Mouse (Mus musculus): ENCODE measurements at regions not wholly inside any gene's neighbourhood (a gene's known extent, or its start where the extent isn't known, plus 50 kb on each side); places are given as distances from the start of the nearest gene placed in this dataset.

DNA sequence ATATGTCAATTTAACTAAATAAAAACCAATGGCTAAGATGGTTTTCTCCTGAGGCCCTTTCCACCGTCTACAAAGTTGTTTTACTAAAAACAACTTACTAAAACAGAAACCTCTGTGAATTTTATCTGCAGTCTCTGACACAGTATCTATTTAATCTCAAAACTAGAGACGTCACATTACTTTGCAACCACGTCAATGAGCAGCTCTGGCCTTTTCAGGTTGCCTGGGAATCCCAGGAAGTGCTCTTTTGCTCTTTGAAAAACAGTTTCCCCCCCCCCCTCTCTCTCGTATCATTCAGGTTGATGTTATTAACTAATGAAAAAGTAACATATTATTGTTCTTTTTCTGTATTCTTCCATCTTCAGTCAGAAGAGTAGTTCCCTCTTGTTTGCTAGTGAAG, 216.1 kb upstream of the Gm11114 start:
- 83% methylated on average over 4 of the region's 4 CpGs for WGBS
- no peak overlapping the region for H3K27ac ChIP-seq (ENCODE audit: low read length)
- H3K9me3 ChIP-seq (ENCODE audit: control insufficient read depth, low read length), result no peaks in the 10 kb centered on the region
- H3K27me3 ChIP-seq (replicated peaks; ENCODE audit: control insufficient read depth, insufficient read depth, low read length), result no peaks in the 10 kb centered on the region
- no peak for ATAC-seq
- no peaks in the 10 kb centered on the region for H3K4me1 ChIP-seq (replicated peaks; ENCODE audit: control insufficient read depth, insufficient read depth, low read length)
- H3K9ac ChIP-seq (replicated peaks; ENCODE audit: low read depth, low read length), result no peak overlapping the region
- H3K4me3 ChIP-seq (replicated peaks; ENCODE audit: low read length), result no peak overlapping the region
- H3K4me2 ChIP-seq (ENCODE audit: low read length), result no peak overlapping the region
- no peaks in the 10 kb centered on the region for H3K36me3 ChIP-seq (ENCODE audit: control insufficient read depth, insufficient read depth)

DNA sequence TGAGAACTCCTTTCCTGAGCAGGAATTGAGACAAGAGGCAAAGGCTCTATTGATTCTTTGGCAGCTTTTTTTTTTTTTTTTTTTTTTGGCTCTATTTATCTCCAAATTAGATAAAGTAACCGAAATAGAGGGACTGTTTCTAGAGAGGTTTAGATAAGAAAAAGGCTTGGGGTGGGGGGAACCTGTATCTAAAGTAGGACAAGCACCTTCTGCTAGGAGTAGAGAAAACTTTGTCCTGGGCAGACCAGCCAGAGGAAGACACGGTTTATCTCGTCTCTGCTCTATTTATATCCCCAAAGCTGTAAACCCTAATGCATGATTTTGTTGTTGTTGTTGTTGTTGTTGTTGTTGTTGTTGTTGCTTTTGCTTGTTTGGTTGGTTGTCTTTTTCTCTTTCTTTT, 199.6 kb upstream of the Gm11114 start:
- no peaks in the 10 kb centered on the region for H3K27me3 ChIP-seq (replicated peaks; ENCODE audit: control insufficient read depth, insufficient read depth, low read length)
- H3K4me1 ChIP-seq (replicated peaks; ENCODE audit: control insufficient read depth, insufficient read depth, low read length), result no peaks in the 10 kb centered on the region
- H3K36me3 ChIP-seq (ENCODE audit: control insufficient read depth, insufficient read depth), result no peaks in the 10 kb centered on the region
- no peak overlapping the region for H3K4me3 ChIP-seq (replicated peaks; ENCODE audit: low read length)
- no peak overlapping the region for H3K4me2 ChIP-seq (ENCODE audit: low read length)
- ATAC-seq, result no peak
- H3K9me3 ChIP-seq (ENCODE audit: control insufficient read depth, low read length), result no peaks in the 10 kb centered on the region
- no peak overlapping the region for H3K9ac ChIP-seq (replicated peaks; ENCODE audit: low read depth, low read length)
- WGBS, result 88% methylated on average over 3 of the region's 3 CpGs
- H3K27ac ChIP-seq (ENCODE audit: low read length), result no peak overlapping the region

DNA sequence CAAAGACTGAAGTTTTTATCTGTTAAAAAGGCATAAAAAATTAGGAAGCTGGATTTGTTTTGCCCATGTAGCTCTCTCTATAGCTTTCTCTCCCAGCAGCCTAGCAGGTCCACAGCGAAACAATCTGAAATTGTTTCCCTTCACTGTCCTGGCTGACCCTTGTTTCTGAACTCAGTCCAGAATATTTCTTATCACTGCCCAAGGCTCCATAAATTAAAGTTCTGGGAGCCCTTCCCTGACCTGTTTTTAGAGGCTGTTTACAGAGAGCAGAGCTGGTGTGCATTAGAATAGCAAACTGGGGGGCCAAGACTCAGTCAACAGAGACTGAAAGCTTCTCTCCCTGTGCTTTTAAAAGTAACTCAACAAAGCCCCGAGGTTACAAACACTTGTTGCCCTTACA, 198.3 kb upstream of the Gm11114 start:
- Histone ChIP-seq H3K27me3 (replicated peaks; ENCODE audit: control insufficient read depth, insufficient read depth, low read length) (no peaks in the 10 kb centered on the region), H3K4me3 (replicated peaks; ENCODE audit: low read length) (no peak overlapping the region), H3K9ac (replicated peaks; ENCODE audit: low read depth, low read length) (no peak overlapping the region), H3K4me2 (ENCODE audit: low read length) (no peak overlapping the region), H3K36me3 (ENCODE audit: control insufficient read depth, insufficient read depth) (no peaks in the 10 kb centered on the region), H3K4me1 (replicated peaks; ENCODE audit: control insufficient read depth, insufficient read depth, low read length) (no peaks in the 10 kb centered on the region), H3K27ac (ENCODE audit: low read length) (no peak overlapping the region), H3K9me3 (ENCODE audit: control insufficient read depth, low read length) (no peaks in the 10 kb centered on the region)
- no peak for ATAC-seq
- WGBS, result 76% methylated on average over 2 of the region's 2 CpGs

DNA sequence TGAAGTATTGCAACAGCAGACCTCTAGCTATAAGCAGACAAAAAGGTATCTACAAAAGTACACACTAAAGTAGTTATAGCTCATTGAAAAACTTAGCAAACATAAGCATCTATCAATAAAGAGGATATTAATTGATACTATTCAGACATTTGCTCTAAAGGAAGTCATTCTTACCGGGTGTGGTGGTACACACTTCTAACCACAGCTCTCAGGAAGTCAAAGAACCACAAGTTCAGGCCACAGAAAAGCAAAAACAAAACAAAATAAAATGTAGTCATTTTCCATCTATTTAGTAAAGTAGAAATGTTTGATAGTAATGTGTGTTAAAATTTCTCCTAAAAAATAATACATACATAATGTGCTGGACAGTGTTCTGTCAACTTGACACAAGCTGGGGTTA, 192.5 kb upstream of the Gm11114 start:
- no peak for ATAC-seq
- no peak overlapping the region for H3K4me2 ChIP-seq (ENCODE audit: low read length)
- H3K9ac ChIP-seq (replicated peaks; ENCODE audit: low read depth, low read length), result no peak overlapping the region
- H3K9me3 ChIP-seq (ENCODE audit: control insufficient read depth, low read length), result no peaks in the 10 kb centered on the region
- H3K4me3 ChIP-seq (replicated peaks; ENCODE audit: low read length), result no peak overlapping the region
- no peak overlapping the region for H3K27ac ChIP-seq (ENCODE audit: low read length)
- H3K36me3 ChIP-seq (ENCODE audit: control insufficient read depth, insufficient read depth), result no peaks in the 10 kb centered on the region
- no peaks in the 10 kb centered on the region for H3K27me3 ChIP-seq (replicated peaks; ENCODE audit: control insufficient read depth, insufficient read depth, low read length)
- WGBS, result 79% methylated on average over 1 of the region's 1 CpGs
- H3K4me1 ChIP-seq (replicated peaks; ENCODE audit: control insufficient read depth, insufficient read depth, low read length), result no peaks in the 10 kb centered on the region

DNA sequence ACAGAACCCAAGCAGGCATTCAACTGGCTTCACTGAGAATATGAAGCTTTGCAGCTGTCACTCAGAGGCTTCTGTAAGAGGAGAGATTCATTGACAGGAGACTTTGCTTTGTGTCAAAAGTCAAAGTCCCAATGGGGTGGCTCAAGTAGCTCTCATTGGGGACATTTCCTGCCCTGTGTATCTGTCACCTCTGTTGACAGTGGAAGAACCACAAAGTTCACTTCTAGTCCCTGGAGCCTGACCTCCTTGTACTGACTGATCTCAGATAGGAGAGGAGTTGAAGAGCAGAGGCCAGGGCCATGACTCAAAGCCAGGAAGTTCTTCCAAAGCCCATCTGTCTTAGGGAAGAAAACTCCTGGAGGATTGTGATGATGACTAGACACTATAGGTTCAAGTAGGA, 191.5 kb upstream of the Gm11114 start:
- Histone ChIP-seq H3K4me3 (replicated peaks; ENCODE audit: low read length) (no peak overlapping the region), H3K4me1 (replicated peaks; ENCODE audit: control insufficient read depth, insufficient read depth, low read length) (no peaks in the 10 kb centered on the region), H3K36me3 (ENCODE audit: control insufficient read depth, insufficient read depth) (no peaks in the 10 kb centered on the region), H3K4me2 (ENCODE audit: low read length) (no peak overlapping the region), H3K9ac (replicated peaks; ENCODE audit: low read depth, low read length) (no peak overlapping the region), H3K27ac (ENCODE audit: low read length) (no peak overlapping the region), H3K9me3 (ENCODE audit: control insufficient read depth, low read length) (no peaks in the 10 kb centered on the region), H3K27me3 (replicated peaks; ENCODE audit: control insufficient read depth, insufficient read depth, low read length) (no peaks in the 10 kb centered on the region)
- ATAC-seq, result no peak

DNA sequence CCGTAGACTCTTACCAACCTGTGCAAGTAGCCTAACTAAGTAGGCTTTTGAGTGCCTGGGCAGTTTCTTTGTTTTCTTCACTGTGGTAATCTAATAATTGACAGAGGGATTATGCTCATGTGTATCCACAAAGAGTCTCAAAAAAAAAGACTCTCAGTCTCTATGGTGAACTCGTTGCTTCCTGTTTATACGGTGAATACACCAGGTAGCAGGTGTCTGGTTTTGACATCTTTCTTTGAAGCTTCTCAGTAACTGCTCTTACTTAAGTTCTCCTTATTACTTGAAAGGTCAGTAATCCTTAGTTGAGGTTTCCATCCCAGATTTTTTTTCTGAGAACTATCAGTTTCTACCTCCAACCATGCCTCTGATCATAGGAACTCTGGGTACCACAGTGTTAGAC, 188.9 kb upstream of the Gm11114 start:
- H3K4me2 ChIP-seq (ENCODE audit: low read length), result no peak overlapping the region
- H3K27ac ChIP-seq (ENCODE audit: low read length), result no peak overlapping the region
- no peaks in the 10 kb centered on the region for H3K36me3 ChIP-seq (ENCODE audit: control insufficient read depth, insufficient read depth)
- no peak overlapping the region for H3K4me3 ChIP-seq (replicated peaks; ENCODE audit: low read length)
- 8% methylated on average over 3 of the region's 3 CpGs for WGBS
- H3K9me3 ChIP-seq (ENCODE audit: control insufficient read depth, low read length), result no peaks in the 10 kb centered on the region
- H3K4me1 ChIP-seq (replicated peaks; ENCODE audit: control insufficient read depth, insufficient read depth, low read length), result no peaks in the 10 kb centered on the region
- no peak for ATAC-seq
- H3K9ac ChIP-seq (replicated peaks; ENCODE audit: low read depth, low read length), result no peak overlapping the region
- H3K27me3 ChIP-seq (replicated peaks; ENCODE audit: control insufficient read depth, insufficient read depth, low read length), result no peaks in the 10 kb centered on the region

DNA sequence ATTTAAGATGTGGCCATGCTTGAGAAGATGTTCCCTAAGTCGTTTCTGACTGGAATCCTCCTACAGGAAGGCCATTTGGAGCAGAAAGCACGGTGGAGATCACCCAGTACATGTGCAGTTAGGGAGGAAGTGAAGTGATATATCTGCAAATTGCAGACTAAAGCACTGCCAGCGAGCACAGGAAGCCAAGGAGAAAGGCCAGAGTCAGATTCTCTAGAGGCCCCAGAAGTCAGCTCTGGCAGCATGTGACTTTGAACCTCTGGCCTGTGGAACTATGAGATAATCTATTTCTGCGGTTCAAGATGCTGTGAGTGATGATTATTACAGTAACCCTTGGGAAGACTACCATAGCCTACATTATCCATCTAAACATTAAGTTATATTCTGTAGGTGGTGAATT, 186.8 kb upstream of the Gm11114 start:
- Histone ChIP-seq H3K4me1 (replicated peaks; ENCODE audit: control insufficient read depth, insufficient read depth, low read length) (no peaks in the 10 kb centered on the region), H3K9me3 (ENCODE audit: control insufficient read depth, low read length) (no peaks in the 10 kb centered on the region), H3K4me2 (ENCODE audit: low read length) (no peak overlapping the region), H3K27me3 (replicated peaks; ENCODE audit: control insufficient read depth, insufficient read depth, low read length) (no peaks in the 10 kb centered on the region), H3K27ac (ENCODE audit: low read length) (no peak overlapping the region), H3K4me3 (replicated peaks; ENCODE audit: low read length) (no peak overlapping the region), H3K9ac (replicated peaks; ENCODE audit: low read depth, low read length) (no peak overlapping the region), H3K36me3 (ENCODE audit: control insufficient read depth, insufficient read depth) (no peaks in the 10 kb centered on the region)
- WGBS, result 83% methylated on average over 4 of the region's 4 CpGs
- no peak for ATAC-seq

DNA sequence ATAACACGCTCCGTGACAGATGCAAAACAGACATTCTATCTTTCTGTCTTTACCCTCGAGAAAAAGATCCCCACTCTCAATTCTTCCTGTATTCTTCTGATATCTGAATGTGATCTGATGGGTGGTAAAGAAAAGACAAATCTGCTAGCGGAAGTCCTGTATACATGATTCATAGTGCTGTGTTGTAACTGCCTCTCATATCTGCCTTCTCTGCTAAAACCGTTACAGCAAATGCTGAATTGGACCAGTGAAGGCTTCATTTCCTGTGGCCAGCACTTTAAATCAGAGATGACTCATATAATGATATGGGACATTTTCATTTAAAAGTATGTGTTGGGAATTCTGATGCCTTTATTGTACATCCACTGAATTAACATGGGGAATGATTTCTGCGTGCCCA, 186.0 kb upstream of the Gm11114 start:
- H3K4me1 ChIP-seq (replicated peaks; ENCODE audit: control insufficient read depth, insufficient read depth, low read length), result no peaks in the 10 kb centered on the region
- H3K36me3 ChIP-seq (ENCODE audit: control insufficient read depth, insufficient read depth), result no peaks in the 10 kb centered on the region
- no peaks in the 10 kb centered on the region for H3K9me3 ChIP-seq (ENCODE audit: control insufficient read depth, low read length)
- no peak overlapping the region for H3K4me2 ChIP-seq (ENCODE audit: low read length)
- H3K27ac ChIP-seq (ENCODE audit: low read length), result no peak overlapping the region
- WGBS, result 94% methylated on average over 6 of the region's 6 CpGs
- H3K9ac ChIP-seq (replicated peaks; ENCODE audit: low read depth, low read length), result no peak overlapping the region
- ATAC-seq, result no peak
- no peaks in the 10 kb centered on the region for H3K27me3 ChIP-seq (replicated peaks; ENCODE audit: control insufficient read depth, insufficient read depth, low read length)
- H3K4me3 ChIP-seq (replicated peaks; ENCODE audit: low read length), result no peak overlapping the region

DNA sequence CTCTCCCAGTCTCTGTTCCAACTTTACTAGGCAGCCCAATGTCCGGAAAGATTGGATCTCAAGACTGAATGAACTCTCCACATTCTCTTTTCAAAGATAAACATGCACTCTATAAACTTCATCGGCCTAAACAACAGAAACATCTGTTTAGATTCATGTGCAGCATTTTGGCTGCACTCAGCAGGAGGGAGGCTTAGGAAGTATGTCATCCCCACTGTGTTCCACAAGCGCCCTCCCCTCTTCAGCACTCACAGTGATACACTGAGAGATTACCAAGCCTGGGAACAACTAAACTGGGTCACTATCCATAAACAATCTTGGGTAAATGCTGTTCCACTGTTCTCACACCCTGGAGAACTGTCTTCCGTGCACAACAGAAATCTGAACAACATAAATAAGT, 185.5 kb upstream of the Gm11114 start:
- H3K9me3 ChIP-seq (ENCODE audit: control insufficient read depth, low read length), result no peaks in the 10 kb centered on the region
- no peaks in the 10 kb centered on the region for H3K27me3 ChIP-seq (replicated peaks; ENCODE audit: control insufficient read depth, insufficient read depth, low read length)
- H3K9ac ChIP-seq (replicated peaks; ENCODE audit: low read depth, low read length), result no peak overlapping the region
- no peak overlapping the region for H3K4me3 ChIP-seq (replicated peaks; ENCODE audit: low read length)
- H3K4me1 ChIP-seq (replicated peaks; ENCODE audit: control insufficient read depth, insufficient read depth, low read length), result no peaks in the 10 kb centered on the region
- 75% methylated on average over 4 of the region's 4 CpGs for WGBS
- no peak for ATAC-seq
- no peak overlapping the region for H3K4me2 ChIP-seq (ENCODE audit: low read length)
- H3K36me3 ChIP-seq (ENCODE audit: control insufficient read depth, insufficient read depth), result no peaks in the 10 kb centered on the region
- no peak overlapping the region for H3K27ac ChIP-seq (ENCODE audit: low read length)

DNA sequence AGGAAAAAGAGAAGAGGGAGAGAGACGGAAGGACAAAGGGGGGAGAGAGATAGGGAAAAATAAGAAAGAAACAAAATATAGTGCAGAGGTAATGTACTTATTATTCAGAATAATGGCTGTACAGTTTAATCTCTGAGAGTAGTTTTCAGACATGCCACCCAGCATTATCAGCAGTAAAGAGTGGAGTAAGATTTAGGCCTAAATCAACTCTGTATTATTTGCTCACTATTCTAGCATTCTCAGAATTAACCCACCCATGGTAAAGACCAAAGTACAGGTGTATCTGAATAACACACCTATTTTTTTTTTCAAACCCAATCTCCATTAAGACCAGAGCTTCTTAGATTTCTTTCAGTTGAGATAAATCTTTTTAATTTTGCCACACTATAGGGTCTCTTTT, 177.7 kb upstream of the Gm11114 start:
- H3K36me3 ChIP-seq (ENCODE audit: control insufficient read depth, insufficient read depth), result no peaks in the 10 kb centered on the region
- no peaks in the 10 kb centered on the region for H3K9me3 ChIP-seq (ENCODE audit: control insufficient read depth, low read length)
- 85% methylated on average over 1 of the region's 1 CpGs for WGBS
- H3K9ac ChIP-seq (replicated peaks; ENCODE audit: low read depth, low read length), result no peak overlapping the region
- H3K27ac ChIP-seq (ENCODE audit: low read length), result no peak overlapping the region
- no peak overlapping the region for H3K4me3 ChIP-seq (replicated peaks; ENCODE audit: low read length)
- no peak for ATAC-seq
- no peak overlapping the region for H3K4me2 ChIP-seq (ENCODE audit: low read length)
- no peaks in the 10 kb centered on the region for H3K27me3 ChIP-seq (replicated peaks; ENCODE audit: control insufficient read depth, insufficient read depth, low read length)
- no peaks in the 10 kb centered on the region for H3K4me1 ChIP-seq (replicated peaks; ENCODE audit: control insufficient read depth, insufficient read depth, low read length)

Measured in forebrain, embryonic 16.5 days (tissue).